In the genomic region with DNA sequence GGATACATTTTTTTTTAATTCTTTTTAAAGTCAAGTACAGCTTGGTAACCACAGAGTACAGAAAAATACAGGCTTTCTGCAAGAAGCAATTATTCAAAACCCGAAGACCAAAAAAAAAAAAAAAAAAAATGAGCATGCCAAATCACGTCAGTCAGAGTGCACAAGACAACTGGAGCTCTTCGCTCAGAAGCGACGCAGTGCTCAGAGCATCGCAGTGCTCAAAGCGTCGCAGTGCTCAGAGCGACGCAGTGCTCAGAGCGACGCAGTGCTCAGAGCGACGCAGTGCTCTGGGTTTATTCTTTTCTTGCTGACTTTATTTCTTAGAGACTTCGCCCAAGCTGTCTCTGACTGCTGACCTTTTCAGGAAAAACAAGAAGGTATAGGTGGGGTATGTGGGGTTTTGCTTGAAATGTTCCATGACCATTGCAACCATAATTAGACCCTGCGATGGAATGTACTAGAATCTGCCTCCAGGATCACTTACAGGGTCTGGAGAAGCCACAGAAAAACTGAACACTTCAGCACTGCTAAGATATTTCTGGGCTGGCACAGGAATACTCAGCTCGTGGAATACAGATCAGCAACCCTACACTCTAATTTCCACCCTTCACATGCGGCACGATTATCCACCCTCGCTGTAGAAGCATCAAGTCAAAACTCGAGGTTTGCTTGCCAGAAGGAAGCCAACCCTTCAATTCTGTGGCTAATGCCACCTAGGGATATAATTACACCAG, we compare ENCODE assay signal across 23 mouse cellular contexts.
A peak's percentile ranks its signal among the peaks of the same experiment; 100 is the strongest.
DNase-seq lines count a peak whose midpoint lies in the region; ATAC-seq and TF ChIP-seq lines count a peak whose summit lies in the region.
"Had no signal": no experiment of that assay in that cellular context is flagged by ENCODE, and none has a peak within 500 bp of the region (broad histone marks: within the 10 kb centered on the region; RNA-seq: fewer than 3 reads in every experiment).

No protein-coding gene starts in this region.

- H3K9me3 ChIP-seq in forebrain, embryonic 14.5 days (replicated peaks; ENCODE audit: control insufficient read depth, low read length) = no peaks in the 10 kb centered on the region
- no peaks in the 10 kb centered on the region for H3K9me3 ChIP-seq in forebrain, embryonic 13.5 days (replicated peaks)
- H3K9me3 ChIP-seq: heart, embryonic 15.5 days; liver, embryonic 13.5 days had no signal

- TF ChIP-seq CTCF in layer of hippocampus, adult 2 months (conservative IDR thresholded peaks at IDR 0.05) = no peak
- no peak for TF ChIP-seq CTCF in thymus, adult 2 months (IDR thresholded peaks at IDR 0.05; ENCODE audit: borderline replicate concordance, control insufficient read depth, extremely low read depth, insufficient read depth, low read length, poor library complexity)

- ATAC-seq in forebrain, embryonic 14.5 days = no peak
- no peak for ATAC-seq in forebrain, embryonic 13.5 days
- ATAC-seq: activated CD4-positive, CD25-positive, alpha-beta regulatory T cell, adult 4 months; CD4-positive, CD25-positive, alpha-beta regulatory T cell, adult 4 months had no signal

- H3K4me2 ChIP-seq in forebrain, embryonic 14.5 days (ENCODE audit: low read length) = no peak overlapping the region
- H3K4me2 ChIP-seq in forebrain, embryonic 13.5 days = no peak overlapping the region
- H3K4me2 ChIP-seq: heart, embryonic 15.5 days; liver, embryonic 13.5 days; lung, embryonic 14.5 days had no signal

- peak; percentile 30 for DNase-seq in forebrain, embryonic 14.5 days (ENCODE audit: low spot score)
- DNase-seq in layer of hippocampus, adult 2 months (ENCODE audit: low spot score in 2 of 2) = no peak
- no peak for DNase-seq in layer of hippocampus, adult 11-12 months (ENCODE audit: low spot score)
- DNase-seq in brain, embryonic 18.5 days (ENCODE audit: low read depth, low spot score) = peak; percentile 12
- peak; percentile 16 for DNase-seq in skeletal muscle tissue, adult 2 months (ENCODE audit: low read depth, low spot score)
- DNase-seq in thymus, adult 2 months = no peak
- DNase-seq in gastrocnemius, postnatal 14 days = no peak
- DNase-seq: adrenal gland, postnatal 10 days; cerebellum, adult 11-12 months; cerebellum, postnatal 14 days; embryo, embryonic 11 days; gastrocnemius, adult 2 months; kidney, adult 11 months; liver, embryonic 13.5 days; lung, embryonic 14.5 days; lung, postnatal 36 days; retina, postnatal 1 day; thymus, postnatal 4 days had no signal

- TF ChIP-seq POLR2A in thymus, adult 2 months (IDR thresholded peaks at IDR 0.05; ENCODE audit: control insufficient read depth, extremely low read depth, insufficient read depth, low read length, poor library complexity) = no peak

- no peaks in the 10 kb centered on the region for H3K27me3 ChIP-seq in forebrain, embryonic 14.5 days (replicated peaks; ENCODE audit: control insufficient read depth, insufficient read depth, low read length)
- peaks cover 3% of the 10 kb centered on the region; the same call in 1 of the 2 replicates for H3K27me3 ChIP-seq in forebrain, embryonic 13.5 days
- no peaks in the 10 kb centered on the region for H3K27me3 ChIP-seq in thymus, adult 2 months (ENCODE audit: control insufficient read depth, insufficient read depth, low read length)
- H3K27me3 ChIP-seq: heart, embryonic 15.5 days; liver, embryonic 13.5 days had no signal

- H3K27ac ChIP-seq in forebrain, embryonic 14.5 days (ENCODE audit: low read depth, low read length) = no peak overlapping the region
- no peak overlapping the region for H3K27ac ChIP-seq in forebrain, embryonic 13.5 days
- H3K27ac ChIP-seq in layer of hippocampus, adult 2 months = peak overlapping the region; percentile 57; the same call in 1 of the 2 replicates
- H3K27ac ChIP-seq in thymus, adult 2 months (ENCODE audit: control insufficient read depth, insufficient read depth, low read length) = no peak overlapping the region
- H3K27ac ChIP-seq: gastrocnemius, adult 2 months; heart, embryonic 15.5 days; kidney, postnatal 0 days; liver, embryonic 13.5 days had no signal

- 89% methylated on average over 21 of the region's 21 CpGs for WGBS in forebrain, embryonic 14.5 days
- 88% methylated on average over 21 of the region's 21 CpGs for WGBS in forebrain, embryonic 13.5 days
- WGBS in thymus, adult 2 months = 89% methylated on average over 21 of the region's 21 CpGs

- no peaks in the 10 kb centered on the region for H3K4me1 ChIP-seq in forebrain, embryonic 14.5 days (ENCODE audit: control insufficient read depth, insufficient read depth, low read length)
- H3K4me1 ChIP-seq in forebrain, embryonic 13.5 days = no peaks in the 10 kb centered on the region
- H3K4me1 ChIP-seq in thymus, adult 2 months (replicated peaks; ENCODE audit: control insufficient read depth, insufficient read depth, low read length) = no peaks in the 10 kb centered on the region; the same call in 1 of the 2 replicates
- H3K4me1 ChIP-seq: heart, embryonic 15.5 days; liver, embryonic 13.5 days had no signal

- intact Hi-C loops in gastrocnemius, postnatal 14 days (cut with DNase I; ENCODE audit: low total_unique reads) = no loop called here

- H3K36me3 ChIP-seq in forebrain, embryonic 14.5 days (ENCODE audit: control insufficient read depth, insufficient read depth, low read length) = no peaks in the 10 kb centered on the region
- H3K36me3 ChIP-seq in forebrain, embryonic 13.5 days (ENCODE audit: poor library complexity, severe bottlenecking) = no peaks in the 10 kb centered on the region
- no peaks in the 10 kb centered on the region for H3K36me3 ChIP-seq in thymus, adult 2 months (ENCODE audit: control insufficient read depth, insufficient read depth, low read length)
- H3K36me3 ChIP-seq: heart, embryonic 15.5 days; liver, embryonic 13.5 days had no signal

- no peak overlapping the region for H3K9ac ChIP-seq in forebrain, embryonic 14.5 days (ENCODE audit: low read length)
- H3K9ac ChIP-seq in forebrain, embryonic 13.5 days = no peak overlapping the region
- H3K9ac ChIP-seq: heart, embryonic 15.5 days; liver, embryonic 13.5 days; lung, embryonic 14.5 days had no signal

- H3K4me3 ChIP-seq in forebrain, embryonic 14.5 days (ENCODE audit: low read depth, low read length) = no peak overlapping the region
- no peak overlapping the region for H3K4me3 ChIP-seq in forebrain, embryonic 13.5 days
- H3K4me3 ChIP-seq in layer of hippocampus, adult 2 months = no peak overlapping the region
- no peak overlapping the region for H3K4me3 ChIP-seq in thymus, adult 2 months (ENCODE audit: control insufficient read depth, insufficient read depth, low read length)
- H3K4me3 ChIP-seq: gastrocnemius, adult 2 months; heart, embryonic 15.5 days; liver, embryonic 13.5 days had no signal

Comparison
In these comparisons a context has a peak if more than half of its experiments do, and no peak if none do; other contexts are left out.
1. DNase-seq: peak in forebrain, embryonic 14.5 days (single experiment), brain, embryonic 18.5 days (single experiment) and skeletal muscle tissue, adult 2 months (single experiment); none in layer of hippocampus, adult 2 months (0 of 2), layer of hippocampus, adult 11-12 months (single experiment), thymus, adult 2 months (single experiment) and gastrocnemius, postnatal 14 days (single experiment).